Mouse (Mus musculus) layer of hippocampus, adult 2 months (tissue): ENCODE measurements around the gene B2m. TPM values are rescaled to one million over a fixed set of nuclear protein-coding genes. Genes with fewer than 3 reads are reported as not detected.

Experiments
- DNase-seq, 2 experiments: peaks; one replicate each; pipeline ENCODE4 v3.0.0; 2022; ENCODE audit warnings: low spot score in 2 of 2
- H3K27ac ChIP-seq: fragments of 200-600 bp; 2 replicates; pipeline ENCODE4 v1.8.1; 2022
- H3K4me3 ChIP-seq: fragments of 200-600 bp; 2 replicates; pipeline ENCODE4 v1.8.1; 2022; ENCODE audit warnings: mild to moderate bottlenecking
- CTCF ChIP-seq: fragments of 200-600 bp; conservative IDR thresholded peaks from 2 replicates; pipeline ENCODE4 v1.8.1; 2022; ENCODE audit warnings: antibody characterized with exemption, mild to moderate bottlenecking, moderate library complexity
- total RNA-seq, 2 experiments: library from RNA; stranded (reverse); gene quantifications; 2 replicates each; pipeline ENCODE4 v1.2.3; 2021

Gene B2m
- total RNA-seq, 2 experiments from 2014 or later: 98.0 to 115 TPM

DNA sequence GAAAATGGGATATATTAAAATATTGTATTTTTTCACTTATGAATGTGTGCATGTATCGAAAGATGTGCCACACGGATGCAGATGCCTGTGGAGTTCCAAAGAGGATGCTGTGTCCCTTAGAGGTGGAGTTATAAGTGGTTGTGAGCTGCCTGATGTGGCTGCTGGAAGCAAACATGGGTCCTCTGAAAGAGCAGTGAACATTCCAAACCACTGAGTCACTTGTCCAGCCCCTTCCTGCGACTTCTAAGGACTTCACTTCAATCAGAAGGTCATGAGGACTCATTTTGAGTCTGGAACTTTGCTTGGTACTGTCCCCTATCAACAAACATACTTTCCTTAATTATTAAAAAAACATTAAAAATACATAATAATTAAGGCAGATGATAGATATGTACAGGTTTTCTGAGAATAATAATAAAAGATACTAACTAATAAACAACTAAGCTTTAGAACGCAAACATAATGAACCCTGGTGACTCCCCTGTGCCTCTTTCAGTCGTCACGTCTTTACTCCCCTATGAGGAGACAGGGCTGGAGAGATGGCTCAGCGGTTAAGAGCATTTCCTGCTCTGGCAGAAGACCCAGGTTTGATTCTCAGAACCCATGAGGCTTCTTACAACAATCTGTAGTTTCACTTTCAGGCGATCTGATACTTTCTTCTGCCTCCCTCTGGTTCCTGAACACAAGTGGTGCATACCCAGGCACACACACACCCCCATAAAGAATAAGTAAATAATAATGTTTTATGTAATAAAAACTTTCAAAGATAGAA is 32.8 kb downstream of the B2m start:
- no peak for DNase-seq
- Histone ChIP-seq H3K4me3 (no peak overlapping the region), H3K27ac (no peak overlapping the region)
- no peak for TF ChIP-seq CTCF

DNA sequence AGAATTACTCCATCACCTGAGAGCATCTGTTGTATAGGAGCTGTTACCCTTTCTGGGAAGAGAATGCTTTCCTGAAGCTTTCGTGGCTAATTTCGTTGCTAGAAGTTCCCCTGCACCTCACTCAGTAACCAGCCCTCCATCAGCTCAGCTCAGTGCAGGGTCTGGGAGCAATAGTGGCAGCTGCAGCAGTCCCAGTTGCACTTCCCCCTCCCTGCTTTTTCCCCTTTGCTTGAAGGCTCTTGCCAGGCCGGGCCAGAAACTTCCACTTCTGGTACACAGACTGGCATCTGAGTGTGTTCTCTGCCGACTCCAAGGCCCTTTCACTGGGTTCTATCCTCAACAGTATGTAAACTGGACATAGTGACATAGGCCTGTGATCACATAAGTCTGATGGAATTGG is 37.6 kb downstream of the B2m start:
- Histone ChIP-seq H3K27ac (no peak overlapping the region), H3K4me3 (no peak overlapping the region)
- no peak for TF ChIP-seq CTCF
- DNase-seq: no peak

DNA sequence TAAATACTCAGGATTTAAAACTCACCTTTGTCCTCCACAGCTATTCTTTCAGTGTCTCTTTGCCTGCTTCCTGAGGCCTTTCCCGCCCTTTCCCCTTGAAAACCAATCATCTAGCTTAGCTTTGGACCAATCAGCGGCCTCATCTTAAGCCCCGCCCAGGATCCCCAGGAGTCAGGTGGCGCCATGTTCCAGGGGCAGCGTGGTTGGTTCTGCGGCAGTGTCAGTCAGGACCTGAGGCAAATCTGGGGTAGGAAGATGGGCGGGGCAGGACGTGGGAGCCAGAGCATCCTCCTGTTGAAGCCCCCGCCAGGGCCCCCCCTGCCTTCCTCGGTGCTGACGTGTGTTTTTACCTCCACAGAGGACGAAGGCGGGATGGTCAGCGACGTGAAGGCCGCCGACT is 38.6 kb downstream of the B2m start, which contains the start of the genes Patl2 and Terb2:
TSS of gene Patl2 (minus strand) at position 84 of the 400 bp plus-strand sequence.
TSS of gene Terb2 (plus strand) at position 167 of the 400 bp plus-strand sequence.
- H3K4me3 ChIP-seq: no peak within 1 kb of the TSS
- TF ChIP-seq CTCF: no peak
- DNase-seq: no peak

DNA sequence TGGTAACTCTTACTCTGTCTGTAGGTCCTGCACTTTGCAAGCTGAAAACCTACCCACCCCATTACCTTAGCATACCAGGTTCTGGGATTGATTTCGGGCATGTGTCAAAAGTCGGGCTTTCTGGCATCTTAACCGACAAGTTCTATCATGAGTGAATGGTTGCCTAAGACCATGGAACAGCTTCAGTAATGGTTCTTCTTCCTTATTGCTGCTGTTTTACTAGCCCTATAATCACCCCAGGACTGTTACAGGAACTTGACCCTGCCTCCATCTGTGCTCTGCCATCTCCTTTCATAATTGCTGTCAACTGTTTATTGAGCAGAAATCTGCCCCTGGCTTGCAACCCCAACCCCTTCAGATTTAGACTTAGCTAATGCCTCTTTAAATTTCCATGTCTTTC is 39.3 kb downstream of the B2m start:
- DNase-seq: no peak
- Histone ChIP-seq H3K27ac (no peak overlapping the region), H3K4me3 (no peak overlapping the region)
- TF ChIP-seq CTCF: no peak

More for the DNA sequence above, 38.6 kb downstream of the B2m start, which contains the start of the genes Patl2 and Terb2:
- H3K27ac ChIP-seq: no peak within 1 kb of the TSS

DNA sequence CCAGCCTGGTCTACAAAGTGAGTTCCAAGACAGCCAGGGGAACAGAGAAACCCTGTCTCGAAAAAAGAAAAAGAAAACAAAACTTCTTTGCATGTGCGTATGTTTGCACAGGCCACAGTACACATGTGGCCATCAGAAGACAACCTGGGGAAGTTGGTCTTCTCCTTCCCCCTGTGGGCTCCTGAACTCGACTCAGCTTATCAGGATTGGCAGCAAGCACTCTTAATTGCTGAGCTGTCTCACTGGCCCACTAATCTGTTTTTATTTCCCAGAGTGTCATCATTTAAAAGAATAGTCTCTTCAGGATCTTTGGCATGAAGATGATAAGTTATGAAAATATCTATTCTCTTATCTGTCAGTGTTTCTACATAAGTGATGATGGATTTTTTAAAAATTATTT is 44.4 kb downstream of the B2m start:
- no peak overlapping the region for H3K4me3 ChIP-seq
- TF ChIP-seq CTCF: no peak
- H3K27ac ChIP-seq: no peak overlapping the region
- DNase-seq: no peak

DNA sequence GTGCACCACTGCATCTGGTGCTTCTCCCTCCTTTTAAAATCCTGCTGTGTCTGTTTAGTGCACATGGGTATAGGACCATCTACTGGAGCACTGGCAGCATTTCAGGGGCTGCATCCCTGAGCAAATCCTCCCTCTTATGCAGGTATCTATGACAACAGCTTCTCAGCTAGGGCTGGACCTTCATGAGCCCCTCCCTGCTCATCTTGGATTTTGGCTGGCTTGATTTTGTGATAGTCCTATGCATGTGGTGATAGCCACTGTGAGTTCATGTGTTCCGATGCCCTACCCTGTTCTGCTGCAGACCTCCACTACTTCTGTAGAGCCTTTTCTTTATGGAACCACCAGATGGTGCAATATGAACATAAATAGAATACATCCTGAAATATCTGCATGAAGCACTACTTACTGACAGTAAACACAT is 47.0 kb downstream of the B2m start:
- peak; percentile 13 to 51 for DNase-seq
- H3K4me3 ChIP-seq: no peak overlapping the region

DNA sequence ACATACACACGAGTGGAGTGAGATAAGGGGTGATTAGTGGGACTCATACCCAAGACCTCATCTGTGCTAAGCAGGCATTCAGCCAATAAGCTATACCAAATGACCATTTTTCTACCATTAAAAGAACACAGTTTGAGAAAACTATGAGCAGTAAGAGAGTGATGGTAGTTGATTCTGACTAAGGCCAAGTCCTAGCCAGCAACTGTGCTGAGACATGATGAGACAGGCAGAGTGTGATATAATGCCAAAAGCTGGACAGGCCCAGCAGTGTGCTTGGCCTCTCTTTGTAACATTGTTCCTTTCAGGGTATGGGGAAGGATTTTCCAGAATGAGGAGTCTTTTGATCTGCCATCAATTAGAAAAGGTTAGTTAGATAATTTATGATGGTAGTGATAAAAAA is 54.0 kb downstream of the B2m start:
- Histone ChIP-seq H3K4me3 (no peak overlapping the region), H3K27ac (no peak overlapping the region)
- no peak for TF ChIP-seq CTCF
- no peak for DNase-seq

More for the DNA sequence above, 47.0 kb downstream of the B2m start:
- peak; percentile 86 for TF ChIP-seq CTCF
- H3K27ac ChIP-seq: no peak overlapping the region

Other genes with a start within 250 kb of the B2m start
- gene Ctdspl2, start 191.7 kb upstream of the B2m start, total RNA-seq: 10 to 100 TPM; 36.3 to 38.8 TPM
- gene Mageb3, start 191.6 kb upstream of the B2m start, total RNA-seq: under 1 TPM in 1 of 2 experiments, not detected in 1; 0.15 TPM
- 10 to 100 TPM; 16.5 to 17.8 TPM for gene Eif3j1, start 119.1 kb upstream of the B2m start, total RNA-seq
- gene Spg11, start 29.3 kb upstream of the B2m start, total RNA-seq: 10 to 100 TPM; 15.5 to 17.1 TPM
- not detected for gene Trim69, start 13.0 kb downstream of the B2m start, total RNA-seq
- gene Patl2, start 38.5 kb downstream of the B2m start, total RNA-seq: not detected
- gene Terb2, start 38.6 kb downstream of the B2m start, total RNA-seq: not detected
- gene Sord, start 87.1 kb downstream of the B2m start, total RNA-seq: 10 to 100 TPM; 19.0 to 19.3 TPM
- under 1 TPM in 1 of 2 experiments, not detected in 1; 0.08 TPM for gene Duox2, start 150.8 kb downstream of the B2m start, total RNA-seq
- gene Duoxa2, start 151.2 kb downstream of the B2m start, total RNA-seq: not detected
- gene Duoxa1, start 166.0 kb downstream of the B2m start, total RNA-seq: not detected
- not detected for gene Duox1, start 168.0 kb downstream of the B2m start, total RNA-seq
- 10 to 100 TPM; 61.7 to 62.6 TPM for gene Shf, start 221.5 kb downstream of the B2m start, total RNA-seq